Mouse (Mus musculus) fibroblast of lung, adult 2 months (primary cell): Measurements from ENCODE around the gene Zfp984.
"Not testable (repeated sequence)": the region's sequence is repeated elsewhere in the genome, so short reads cannot be mapped to it uniquely, and the experiment has no call there.

Source experiments
- DNase-seq: peaks from one replicate; pipeline ENCODE4 v3.0.0-alpha.2; 2011; ENCODE audit warnings: low read depth

Zfp984 gene

GRCm38 (mm10) chr4:147809292-147809965, at the start of gene Zfp984:
Gene Zfp984 (minus strand): TSS chr4:147809788.
- DNase-seq = peak; percentile 21

- DNase-seq = no peak
Observed at GRCm38 (mm10) chr4:147850776-147851175, 41.2 kb upstream of the Zfp984 start.

- no peak for DNase-seq
Observed at GRCm38 (mm10) chr4:147848584-147848991, 39.0 kb upstream of the Zfp984 start.

- peak; percentile 57 for DNase-seq
Observed at GRCm38 (mm10) chr4:147847614-147848583, 38.3 kb upstream of the Zfp984 start, which contains the start of gene Zfp933. Gene Zfp933 (minus strand): TSS chr4:147848366.

GRCm38 (mm10) chr4:147842871-147843270, 33.3 kb upstream of the Zfp984 start:
- DNase-seq = no peak

- DNase-seq = not testable (repeated sequence)
Observed at GRCm38 (mm10) chr4:147839282-147839681, 29.7 kb upstream of the Zfp984 start.

GRCm38 (mm10) chr4:147824389-147824788, 14.8 kb upstream of the Zfp984 start:
- DNase-seq = no peak

GRCm38 (mm10) chr4:147821414-147821813, 11.8 kb upstream of the Zfp984 start:
- not testable (repeated sequence) for DNase-seq

GRCm38 (mm10) chr4:147819659-147820058, 10.1 kb upstream of the Zfp984 start:
- DNase-seq = not testable (repeated sequence)

GRCm38 (mm10) chr4:147814592-147815167, 5.1 kb upstream of the Zfp984 start:
- peak; percentile 10 for DNase-seq

GRCm38 (mm10) chr4:147813249-147813765, 3.7 kb upstream of the Zfp984 start:
- DNase-seq = no peak

- not testable (repeated sequence) for DNase-seq
Observed at GRCm38 (mm10) chr4:147809966-147810304, 347 bp upstream of the Zfp984 start.

GRCm38 (mm10) chr4:147808483-147808882, 1.1 kb downstream of the Zfp984 start:
- DNase-seq = not testable (repeated sequence)

GRCm38 (mm10) chr4:147795308-147795707, 14.3 kb downstream of the Zfp984 start:
- not testable (repeated sequence) for DNase-seq

- DNase-seq = not testable (repeated sequence)
Observed at GRCm38 (mm10) chr4:147794026-147794665, 15.4 kb downstream of the Zfp984 start.

GRCm38 (mm10) chr4:147793390-147793916, 16.1 kb downstream of the Zfp984 start:
- not testable (repeated sequence) for DNase-seq

GRCm38 (mm10) chr4:147791729-147792128, 17.9 kb downstream of the Zfp984 start:
- not testable (repeated sequence) for DNase-seq

- DNase-seq = not testable (repeated sequence)
Observed at GRCm38 (mm10) chr4:147746255-147746654, 63.3 kb downstream of the Zfp984 start.

- not testable (repeated sequence) for DNase-seq
Observed at GRCm38 (mm10) chr4:147738636-147739369, 70.8 kb downstream of the Zfp984 start.
